Comparison of ENCODE assay signal across 13 mouse cellular contexts in the genomic region with DNA sequence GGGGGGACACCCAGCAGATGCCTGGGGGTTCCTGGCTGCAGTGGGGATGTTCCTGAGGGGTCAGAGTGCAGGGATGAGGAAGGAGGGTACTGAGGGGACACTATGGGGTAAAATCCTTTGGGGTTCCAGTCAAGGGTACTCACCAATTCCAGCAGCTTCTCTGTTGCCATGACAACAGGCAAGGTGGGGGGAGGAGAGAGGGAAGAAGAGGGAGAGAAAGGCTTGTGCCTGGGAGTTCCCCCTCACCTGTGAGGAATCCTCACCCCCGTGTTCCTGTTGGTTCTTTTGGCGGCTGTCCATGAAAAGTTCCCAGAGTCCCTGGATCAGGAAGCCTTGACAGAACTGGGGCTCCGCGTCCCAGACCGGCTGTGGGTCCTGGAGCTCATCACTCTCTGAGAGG. TPM values are rescaled to one million over a fixed set of nuclear protein-coding genes. Genes with fewer than 3 reads are reported as not detected.
DNase-seq lines count a peak whose midpoint lies in the region; ATAC-seq and TF ChIP-seq lines count a peak whose summit lies in the region.
"Had no signal": no experiment of that assay in that cellular context is flagged by ENCODE, and none has a peak within 500 bp of the region (broad histone marks: within the 10 kb centered on the region; RNA-seq: fewer than 3 reads in every experiment).

No protein-coding gene starts in this region.

- H3K9me3 ChIP-seq in heart, embryonic 12.5 days (replicated peaks) = no peaks in the 10 kb centered on the region
- no peaks in the 10 kb centered on the region for H3K9me3 ChIP-seq in midbrain, embryonic 10.5 days (replicated peaks)
- H3K9me3 ChIP-seq in midbrain, postnatal 0 days (ENCODE audit: low read length) = no peaks in the 10 kb centered on the region
- no peaks in the 10 kb centered on the region for H3K9me3 ChIP-seq in embryonic facial prominence, embryonic 13.5 days
- H3K9me3 ChIP-seq in neural tube, embryonic 13.5 days = no peaks in the 10 kb centered on the region
- H3K9me3 ChIP-seq in liver, postnatal 0 days (ENCODE audit: low read length) = no peaks in the 10 kb centered on the region

- ATAC-seq in heart, embryonic 12.5 days (ENCODE audit: insufficient number of reproducible peaks, low FRiP score) = no peak
- ATAC-seq in midbrain, postnatal 0 days (ENCODE audit: low FRiP score) = no peak
- no peak for ATAC-seq in embryonic facial prominence, embryonic 13.5 days (ENCODE audit: insufficient number of reproducible peaks, insufficient read depth, low FRiP score, low TSS enrichment, low read depth)
- no peak for ATAC-seq in neural tube, embryonic 13.5 days (ENCODE audit: low read depth)
- no peak for ATAC-seq in liver, postnatal 0 days
- ATAC-seq: CD4-positive, CD25-positive, alpha-beta regulatory T cell, adult 4 months had no signal

- peak overlapping the region; percentile 71; the same call in 1 of the 2 replicates for H3K4me2 ChIP-seq in heart, embryonic 12.5 days
- no peak overlapping the region for H3K4me2 ChIP-seq in midbrain, postnatal 0 days (ENCODE audit: low read depth, low read length, poor library complexity, severe bottlenecking)
- H3K4me2 ChIP-seq in embryonic facial prominence, embryonic 13.5 days = no peak overlapping the region; the same call in 1 of the 2 replicates
- H3K4me2 ChIP-seq in neural tube, embryonic 13.5 days = no peak overlapping the region
- no peak overlapping the region for H3K4me2 ChIP-seq in liver, postnatal 0 days (ENCODE audit: low read depth, low read length)

- 42% methylated on average over 5 of the region's 5 CpGs for WGBS in heart, embryonic 12.5 days
- 47% methylated on average over 5 of the region's 5 CpGs for WGBS in midbrain, embryonic 10.5 days
- 45% methylated on average over 5 of the region's 5 CpGs for WGBS in midbrain, postnatal 0 days
- 29% methylated on average over 5 of the region's 5 CpGs for WGBS in embryonic facial prominence, embryonic 13.5 days
- WGBS in neural tube, embryonic 13.5 days = 44% methylated on average over 5 of the region's 5 CpGs
- WGBS in liver, postnatal 0 days (ENCODE audit: insufficient replicate concordance) = 69% methylated on average over 5 of the region's 5 CpGs

- H3K4me3 ChIP-seq in heart, embryonic 12.5 days = no peak overlapping the region
- 0 out of 2 replicates have a peak overlapping the region, but pooled peaks have one; percentile 2 for H3K4me3 ChIP-seq in midbrain, embryonic 10.5 days
- no peak overlapping the region for H3K4me3 ChIP-seq in midbrain, postnatal 0 days (ENCODE audit: low read depth, low read length)
- H3K4me3 ChIP-seq in embryonic facial prominence, embryonic 13.5 days = no peak overlapping the region
- H3K4me3 ChIP-seq in neural tube, embryonic 13.5 days = no peak overlapping the region
- H3K4me3 ChIP-seq in liver, postnatal 0 days (ENCODE audit: low read depth, low read length) = no peak overlapping the region

- no peak for DNase-seq in heart, postnatal 36 days
- DNase-seq in midbrain, embryonic 10.5 days (ENCODE audit: low spot score) = no peak
- no peak for DNase-seq in midbrain, postnatal 0 days (ENCODE audit: low spot score)
- no peak for DNase-seq in liver, postnatal 0 days
- DNase-seq: adrenal gland, adult 8-10 months; heart, adult 18-20 months; right cerebral cortex, adult 18-20 months; thymus, postnatal 36 days had no signal

- H3K27ac ChIP-seq in heart, embryonic 12.5 days (ENCODE audit: poor library complexity, severe bottlenecking) = no peak overlapping the region
- H3K27ac ChIP-seq in midbrain, embryonic 10.5 days (replicated peaks) = no peak overlapping the region
- no peak overlapping the region for H3K27ac ChIP-seq in midbrain, postnatal 0 days (ENCODE audit: low read depth, low read length)
- peak overlapping the region; percentile 87 for H3K27ac ChIP-seq in embryonic facial prominence, embryonic 13.5 days
- H3K27ac ChIP-seq in neural tube, embryonic 13.5 days (replicated peaks) = no peak overlapping the region
- H3K27ac ChIP-seq in liver, postnatal 0 days (ENCODE audit: low read depth) = no peak overlapping the region
- H3K27ac ChIP-seq: liver, embryonic 14.5 days had no signal

- TF ChIP-seq EP300 in liver, postnatal 0 days (IDR thresholded peaks at IDR 0.05; ENCODE audit: low read depth) = no peak

- peaks cover 7% of the 10 kb centered on the region for H3K36me3 ChIP-seq in heart, embryonic 12.5 days
- H3K36me3 ChIP-seq in midbrain, embryonic 10.5 days = no peaks in the 10 kb centered on the region
- no peaks in the 10 kb centered on the region for H3K36me3 ChIP-seq in midbrain, postnatal 0 days (ENCODE audit: insufficient read depth, low read length)
- H3K36me3 ChIP-seq in embryonic facial prominence, embryonic 13.5 days = peaks cover 6% of the 10 kb centered on the region; the same call in 1 of the 2 replicates
- H3K36me3 ChIP-seq in neural tube, embryonic 13.5 days = no peaks in the 10 kb centered on the region
- no peaks in the 10 kb centered on the region for H3K36me3 ChIP-seq in liver, postnatal 0 days (replicated peaks; ENCODE audit: insufficient read depth, low read length)

- no peak for TF ChIP-seq CTCF in midbrain, postnatal 0 days (IDR thresholded peaks at IDR 0.05)
- no peak for TF ChIP-seq CTCF in liver, postnatal 0 days (IDR thresholded peaks at IDR 0.05; ENCODE audit: low read depth)

- intact Hi-C loops in heart, postnatal 36 days (cut with DNase I) = no loop called here

- H3K4me1 ChIP-seq in heart, embryonic 12.5 days (replicated peaks) = peaks cover 44% of the 10 kb centered on the region
- peaks cover 49% of the 10 kb centered on the region for H3K4me1 ChIP-seq in midbrain, embryonic 10.5 days
- peaks cover 19% of the 10 kb centered on the region; the same call in 1 of the 2 replicates for H3K4me1 ChIP-seq in midbrain, postnatal 0 days (ENCODE audit: insufficient read depth, low read length)
- H3K4me1 ChIP-seq in embryonic facial prominence, embryonic 13.5 days = peaks cover 49% of the 10 kb centered on the region
- peaks cover 36% of the 10 kb centered on the region for H3K4me1 ChIP-seq in neural tube, embryonic 13.5 days (replicated peaks)
- H3K4me1 ChIP-seq in liver, postnatal 0 days (ENCODE audit: insufficient read depth) = peaks cover 25% of the 10 kb centered on the region

- no peak overlapping the region; the same call in 1 of the 2 replicates for H3K9ac ChIP-seq in heart, embryonic 12.5 days
- H3K9ac ChIP-seq in midbrain, postnatal 0 days (replicated peaks; ENCODE audit: low read length, poor library complexity, severe bottlenecking) = no peak overlapping the region
- peak overlapping the region; percentile 1; the same call in 1 of the 2 replicates for H3K9ac ChIP-seq in embryonic facial prominence, embryonic 13.5 days
- H3K9ac ChIP-seq in neural tube, embryonic 13.5 days = 0 out of 2 replicates have a peak overlapping the region, but pooled peaks have one; percentile 26
- no peak overlapping the region for H3K9ac ChIP-seq in liver, postnatal 0 days (replicated peaks)
- H3K9ac ChIP-seq: liver, embryonic 14.5 days had no signal

- H3K27me3 ChIP-seq in heart, embryonic 12.5 days (replicated peaks) = peaks cover 39% of the 10 kb centered on the region
- peaks cover 97% of the 10 kb centered on the region for H3K27me3 ChIP-seq in midbrain, embryonic 10.5 days (ENCODE audit: low read depth, poor library complexity, severe bottlenecking)
- peaks cover 26% of the 10 kb centered on the region for H3K27me3 ChIP-seq in midbrain, postnatal 0 days (ENCODE audit: insufficient read depth, low read length)
- peaks cover 25% of the 10 kb centered on the region for H3K27me3 ChIP-seq in embryonic facial prominence, embryonic 13.5 days
- peaks cover 81% of the 10 kb centered on the region for H3K27me3 ChIP-seq in neural tube, embryonic 13.5 days
- no peaks in the 10 kb centered on the region for H3K27me3 ChIP-seq in liver, postnatal 0 days (ENCODE audit: insufficient read depth, low read length)

RNA-seq across cellular contexts. Expression of gene Tle6, which starts 5.3 kb away (rescaled TPM):
- 27.2 and 27.4 TPM in 2 replicates for polyA plus RNA-seq in heart, embryonic 12.5 days (2016; fragmentation: Nextera tagmentation; extraction: Ambion mirVana)
- total RNA-seq in heart, postnatal 36 days (2021) = 1 to 10 TPM; 7.5 to 8.5 TPM
- polyA plus RNA-seq in midbrain, embryonic 10.5 days (2016; fragmentation: Nextera tagmentation; extraction: Ambion mirVana) = 6.0 and 8.8 TPM in 2 replicates
- 8.4 and 13.3 TPM in 2 replicates for total RNA-seq in midbrain, postnatal 0 days (2014; rRNA removed)
- polyA plus RNA-seq in midbrain, postnatal 0 days (2015; fragmentation: Nextera tagmentation; extraction: Ambion mirVana) = 4.7 and 7.5 TPM in 2 replicates
- polyA plus RNA-seq in embryonic facial prominence, embryonic 13.5 days (2015; fragmentation: Nextera tagmentation; extraction: Ambion mirVana) = 12.8 and 17.2 TPM in 2 replicates
- 4.9 and 6.2 TPM in 2 replicates for polyA plus RNA-seq in neural tube, embryonic 13.5 days (2015; fragmentation: Nextera tagmentation; extraction: Ambion mirVana)
- 2.9 and 3.0 TPM in 2 replicates for polyA plus RNA-seq in liver, postnatal 0 days (2015; fragmentation: Nextera tagmentation; extraction: Ambion mirVana)

RNA-seq across cellular contexts. Expression of gene BC025920, which starts 10.5 kb away (rescaled TPM):
- 0.50 and 0.72 TPM in 2 replicates for polyA plus RNA-seq in heart, embryonic 12.5 days (2016; fragmentation: Nextera tagmentation; extraction: Ambion mirVana)
- total RNA-seq in heart, postnatal 36 days (2021) = 1 to 10 TPM; 2.6 to 2.7 TPM
- 1.4 and 2.0 TPM in 2 replicates for polyA plus RNA-seq in midbrain, embryonic 10.5 days (2016; fragmentation: Nextera tagmentation; extraction: Ambion mirVana)
- 1.2 and 2.6 TPM in 2 replicates for total RNA-seq in midbrain, postnatal 0 days (2014; rRNA removed)
- polyA plus RNA-seq in midbrain, postnatal 0 days (2015; fragmentation: Nextera tagmentation; extraction: Ambion mirVana) = 0.80 and 1.6 TPM in 2 replicates
- 1.3 and 2.0 TPM in 2 replicates for polyA plus RNA-seq in embryonic facial prominence, embryonic 13.5 days (2015; fragmentation: Nextera tagmentation; extraction: Ambion mirVana)
- 2.5 and 3.3 TPM in 2 replicates for polyA plus RNA-seq in neural tube, embryonic 13.5 days (2015; fragmentation: Nextera tagmentation; extraction: Ambion mirVana)
- polyA plus RNA-seq in liver, postnatal 0 days (2015; fragmentation: Nextera tagmentation; extraction: Ambion mirVana) = 0.13 TPM in 2 replicates

RNA-seq across cellular contexts. Expression of gene Tle2, which starts 21.2 kb away (rescaled TPM):
- 25.8 and 30.8 TPM in 2 replicates for polyA plus RNA-seq in heart, embryonic 12.5 days (2016; fragmentation: Nextera tagmentation; extraction: Ambion mirVana)
- 10 to 100 TPM in 1 of 2 experiments, 1 to 10 TPM in 1; 7.5 to 11.5 TPM for total RNA-seq in heart, postnatal 36 days (2021)
- polyA plus RNA-seq in midbrain, embryonic 10.5 days (2016; fragmentation: Nextera tagmentation; extraction: Ambion mirVana) = 9.7 and 13.5 TPM in 2 replicates
- total RNA-seq in midbrain, postnatal 0 days (2014; rRNA removed) = 31.2 and 35.6 TPM in 2 replicates
- 56.8 and 57.3 TPM in 2 replicates for polyA plus RNA-seq in midbrain, postnatal 0 days (2015; fragmentation: Nextera tagmentation; extraction: Ambion mirVana)
- polyA plus RNA-seq in embryonic facial prominence, embryonic 13.5 days (2015; fragmentation: Nextera tagmentation; extraction: Ambion mirVana) = 63.4 and 71.4 TPM in 2 replicates
- polyA plus RNA-seq in neural tube, embryonic 13.5 days (2015; fragmentation: Nextera tagmentation; extraction: Ambion mirVana) = 31.1 and 32.9 TPM in 2 replicates
- 1.2 and 2.2 TPM in 2 replicates for polyA plus RNA-seq in liver, postnatal 0 days (2015; fragmentation: Nextera tagmentation; extraction: Ambion mirVana)

RNA-seq across cellular contexts. Expression of gene Sirt6, which starts 32.0 kb away (rescaled TPM):
- 25.4 and 25.6 TPM in 2 replicates for polyA plus RNA-seq in heart, embryonic 12.5 days (2016; fragmentation: Nextera tagmentation; extraction: Ambion mirVana)
- 1 to 10 TPM; 6.5 to 7.2 TPM for total RNA-seq in heart, postnatal 36 days (2021)
- 49.3 and 58.7 TPM in 2 replicates for polyA plus RNA-seq in midbrain, embryonic 10.5 days (2016; fragmentation: Nextera tagmentation; extraction: Ambion mirVana)
- total RNA-seq in midbrain, postnatal 0 days (2014; rRNA removed) = 25.0 and 33.8 TPM in 2 replicates
- polyA plus RNA-seq in midbrain, postnatal 0 days (2015; fragmentation: Nextera tagmentation; extraction: Ambion mirVana) = 41.0 and 42.6 TPM in 2 replicates
- 52.7 and 54.9 TPM in 2 replicates for polyA plus RNA-seq in embryonic facial prominence, embryonic 13.5 days (2015; fragmentation: Nextera tagmentation; extraction: Ambion mirVana)
- polyA plus RNA-seq in neural tube, embryonic 13.5 days (2015; fragmentation: Nextera tagmentation; extraction: Ambion mirVana) = 56.2 and 57.6 TPM in 2 replicates
- 4.5 and 6.1 TPM in 2 replicates for polyA plus RNA-seq in liver, postnatal 0 days (2015; fragmentation: Nextera tagmentation; extraction: Ambion mirVana)

RNA-seq across cellular contexts. Expression of gene Ankrd24, which starts 32.7 kb away (rescaled TPM):
- 9.6 and 12.1 TPM in 2 replicates for polyA plus RNA-seq in heart, embryonic 12.5 days (2016; fragmentation: Nextera tagmentation; extraction: Ambion mirVana)
- 10 to 100 TPM in 1 of 2 experiments, 1 to 10 TPM in 1; 8.0 to 11.7 TPM for total RNA-seq in heart, postnatal 36 days (2021)
- polyA plus RNA-seq in midbrain, embryonic 10.5 days (2016; fragmentation: Nextera tagmentation; extraction: Ambion mirVana) = 5.8 and 5.9 TPM in 2 replicates
- total RNA-seq in midbrain, postnatal 0 days (2014; rRNA removed) = 93.1 and 100 TPM in 2 replicates
- 14.6 and 14.9 TPM in 2 replicates for polyA plus RNA-seq in midbrain, postnatal 0 days (2015; fragmentation: Nextera tagmentation; extraction: Ambion mirVana)
- polyA plus RNA-seq in embryonic facial prominence, embryonic 13.5 days (2015; fragmentation: Nextera tagmentation; extraction: Ambion mirVana) = 13.6 and 14.5 TPM in 2 replicates
- 10.6 and 11.8 TPM in 2 replicates for polyA plus RNA-seq in neural tube, embryonic 13.5 days (2015; fragmentation: Nextera tagmentation; extraction: Ambion mirVana)
- polyA plus RNA-seq in liver, postnatal 0 days (2015; fragmentation: Nextera tagmentation; extraction: Ambion mirVana) = 1.8 and 2.1 TPM in 2 replicates

Comparison
In these comparisons a context has a peak if more than half of its experiments do, and no peak if none do; other contexts are left out.
1. H3K9ac ChIP-seq: peak in embryonic facial prominence, embryonic 13.5 days (single experiment) and neural tube, embryonic 13.5 days (single experiment); none in heart, embryonic 12.5 days (single experiment), midbrain, postnatal 0 days (single experiment) and liver, postnatal 0 days (single experiment).